Mouse (Mus musculus): ENCODE data around the gene Defb35. TPM values are rescaled to one million over a fixed set of nuclear protein-coding genes. Genes with fewer than 3 reads are reported as not detected.

The Defb35 gene
- total and polyA plus RNA-seq, 3 experiments, result not detected

- no peaks in the 10 kb centered on the region for H3K36me3 ChIP-seq (ENCODE audit: control insufficient read depth in 1 of 2, insufficient read depth in 2 of 2, low read length in 2 of 2)
- no peaks in the 10 kb centered on the region for H3K4me1 ChIP-seq (ENCODE audit: control insufficient read depth in 1 of 2, insufficient read depth in 2 of 2, low read length in 2 of 2)
- no peaks in the 10 kb centered on the region for H3K79me2 ChIP-seq (ENCODE audit: control insufficient read depth, insufficient read depth, low read length, poor library complexity)
- H3K9me3 ChIP-seq (replicated peaks; ENCODE audit: insufficient read depth, low read length), result no peaks in the 10 kb centered on the region
- no peaks in the 10 kb centered on the region for H3K27me3 ChIP-seq (ENCODE audit: control insufficient read depth in 1 of 2, insufficient read depth in 2 of 2, low read length in 2 of 2)
- H3K4me3 ChIP-seq (ENCODE audit: control insufficient read depth in 1 of 2, insufficient read depth in 1 of 2, low read depth in 2 of 2, low read length in 2 of 2), result no peak overlapping the region
- DNase-seq (ENCODE audit: low read depth, low spot score), result no peak
- no peak for TF ChIP-seq HCFC1 (IDR thresholded peaks at IDR 0.05; ENCODE audit: low read depth, low read length)
- no peak for TF ChIP-seq JUND (IDR thresholded peaks at IDR 0.05; ENCODE audit: low read depth, low read length)
- TF ChIP-seq SIN3A (IDR thresholded peaks at IDR 0.05; ENCODE audit: low read length), result no peak
- TF ChIP-seq POLR2A (IDR thresholded peaks at IDR 0.05; ENCODE audit: control insufficient read depth in 1 of 2, insufficient read depth in 1 of 2, low read depth in 1 of 2, low read length in 2 of 2, poor library complexity in 1 of 2), result no peak
- no peak for TF ChIP-seq POLR2AphosphoS2 (IDR thresholded peaks at IDR 0.05; ENCODE audit: low read length)
- TF ChIP-seq E2F4 (IDR thresholded peaks at IDR 0.05; ENCODE audit: borderline replicate concordance, low read depth, low read length), result no peak
- TF ChIP-seq GABPA (IDR thresholded peaks at IDR 0.05; ENCODE audit: low read depth, low read length), result no peak
- TF ChIP-seq ZC3H11A (IDR thresholded peaks at IDR 0.05; ENCODE audit: low read depth, low read length), result no peak
- no peak for TF ChIP-seq MEF2A (IDR thresholded peaks at IDR 0.05; ENCODE audit: extremely low read depth, insufficient replicate concordance, low read depth, low read length, poor library complexity, severe bottlenecking)
- no peak for TF ChIP-seq TCF12 (IDR thresholded peaks at IDR 0.05; ENCODE audit: low read depth, low read length)
- TF ChIP-seq TBP (IDR thresholded peaks at IDR 0.05; ENCODE audit: low read depth, low read length), result no peak
- no peak for TF ChIP-seq MYC (IDR thresholded peaks at IDR 0.05; ENCODE audit: low read depth, low read length)
- TF ChIP-seq MAX (IDR thresholded peaks at IDR 0.05; ENCODE audit: low read length), result no peak
- no peak for TF ChIP-seq TAL1 (IDR thresholded peaks at IDR 0.05; ENCODE audit: low read length)
- no peak for TF ChIP-seq UBTF (IDR thresholded peaks at IDR 0.05; ENCODE audit: borderline replicate concordance, insufficient read depth, low read depth, low read length)
- no peak for TF ChIP-seq MAZ (IDR thresholded peaks at IDR 0.05; ENCODE audit: low read depth, low read length)
- H3K27ac ChIP-seq (ENCODE audit: control insufficient read depth, low read depth, low read length), result no peak overlapping the region
- H3K9ac ChIP-seq (ENCODE audit: control insufficient read depth, low read depth, low read length, poor library complexity, severe bottlenecking), result no peak overlapping the region
Observed at GRCm38 (mm10) chr8:21947311-21948017, 9.3 kb downstream of the Defb35 start.

DNA sequence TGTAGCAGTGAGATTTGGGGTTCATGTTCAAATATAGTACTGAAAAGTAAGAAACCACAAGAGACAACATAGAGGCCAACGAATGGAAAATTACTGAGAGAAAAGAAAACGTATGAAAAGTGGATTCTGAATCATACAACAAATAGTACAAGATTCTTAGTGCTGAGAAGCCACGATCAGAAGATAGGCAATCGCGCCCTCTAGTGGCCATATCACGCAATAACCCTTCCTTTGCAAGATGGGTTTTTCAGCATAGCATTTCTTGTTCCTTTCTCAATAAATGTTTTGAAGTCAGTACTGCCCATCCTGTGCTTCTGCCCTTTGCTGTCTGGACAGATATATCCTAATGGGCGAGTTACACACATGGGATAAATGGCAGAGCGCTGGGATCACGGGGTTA, 17.2 kb downstream of the Defb35 start:
- H3K4me1 ChIP-seq (ENCODE audit: control insufficient read depth in 1 of 2, insufficient read depth in 2 of 2, low read length in 2 of 2), result no peaks in the 10 kb centered on the region
- DNase-seq (ENCODE audit: low read depth, low spot score), result peak; percentile 71
- TF ChIP-seq RCOR1 (IDR thresholded peaks at IDR 0.05; ENCODE audit: low read depth, low read length) (no peak), GATA1 (IDR thresholded peaks at IDR 0.05; ENCODE audit: low read depth, low read length) (0 out of 2 replicates have a peak, but pooled peaks have one; percentile 3), CTCF (IDR thresholded peaks at IDR 0.05 in 2 of 3, conservative IDR thresholded peaks at IDR 0.05 in 1 of 3; ENCODE audit: control insufficient read depth in 1 of 3, insufficient read depth in 1 of 3, low read depth in 2 of 3, low read length in 3 of 3, poor library complexity in 1 of 3, severe bottlenecking in 1 of 3) (peak; percentile 78 to 86 (median 85)), E2F4 (IDR thresholded peaks at IDR 0.05; ENCODE audit: borderline replicate concordance, low read depth, low read length) (no peak), RAD21 (IDR thresholded peaks at IDR 0.05; ENCODE audit: low read depth, low read length) (peak; percentile 80), SMC3 (IDR thresholded peaks at IDR 0.05; ENCODE audit: low read depth, low read length) (peak; percentile 77), ZC3H11A (IDR thresholded peaks at IDR 0.05; ENCODE audit: low read depth, low read length) (peak; percentile 69), MAX (IDR thresholded peaks at IDR 0.05; ENCODE audit: low read length) (no peak), JUND (IDR thresholded peaks at IDR 0.05; ENCODE audit: low read depth, low read length) (0 out of 2 replicates have a peak, but pooled peaks have one; percentile 28)
- no peaks in the 10 kb centered on the region for H3K9me3 ChIP-seq (replicated peaks; ENCODE audit: insufficient read depth, low read length)
- H3K4me3 ChIP-seq (ENCODE audit: control insufficient read depth in 1 of 2, insufficient read depth in 1 of 2, low read depth in 2 of 2, low read length in 2 of 2), result no peak overlapping the region
- H3K36me3 ChIP-seq (ENCODE audit: control insufficient read depth in 1 of 2, insufficient read depth in 2 of 2, low read length in 2 of 2), result no peaks in the 10 kb centered on the region
- H3K9ac ChIP-seq (ENCODE audit: control insufficient read depth, low read depth, low read length, poor library complexity, severe bottlenecking), result no peak overlapping the region
- H3K27me3 ChIP-seq (ENCODE audit: control insufficient read depth in 1 of 2, insufficient read depth in 2 of 2, low read length in 2 of 2), result no peaks in the 10 kb centered on the region
- H3K27ac ChIP-seq (ENCODE audit: control insufficient read depth, low read depth, low read length), result no peak overlapping the region
- no peaks in the 10 kb centered on the region for H3K79me2 ChIP-seq (ENCODE audit: control insufficient read depth, insufficient read depth, low read length, poor library complexity)
